Mouse (Mus musculus): ENCODE measurements around the gene Aprt. TPM values are rescaled to one million over a fixed set of nuclear protein-coding genes. Genes with fewer than 3 reads are reported as not detected.

Aprt gene
- total and polyA plus RNA-seq, 3 experiments: 239 to 287 TPM; not detected in 1

- no peak overlapping the region for H3K4me3 ChIP-seq (ENCODE audit: control insufficient read depth in 1 of 2, insufficient read depth in 1 of 2, low read depth in 2 of 2, low read length in 2 of 2)
- DNase-seq (ENCODE audit: low read depth, low spot score): peak; percentile 69
These were observed 42.1 kb upstream of the Aprt start for GRCm38 (mm10) chr8:122618660-122619378.

GRCm38 (mm10) chr8:122617947-122618546, 41.3 kb upstream of the Aprt start:
- Histone ChIP-seq H3K4me1 (ENCODE audit: control insufficient read depth in 1 of 2, insufficient read depth in 2 of 2, low read length in 2 of 2) (peaks cover 8 to 12% of the 10 kb centered on the region in 2 experiments), H3K9ac (ENCODE audit: control insufficient read depth, low read depth, low read length, poor library complexity, severe bottlenecking) (no peak overlapping the region), H3K9me3 (replicated peaks; ENCODE audit: insufficient read depth, low read length) (no peaks in the 10 kb centered on the region), H3K4me3 (ENCODE audit: control insufficient read depth in 1 of 2, insufficient read depth in 1 of 2, low read depth in 2 of 2, low read length in 2 of 2) (no peak overlapping the region), H3K27ac (ENCODE audit: control insufficient read depth, low read depth, low read length) (no peak overlapping the region), H3K79me2 (ENCODE audit: control insufficient read depth, insufficient read depth, low read length, poor library complexity) (no peaks in the 10 kb centered on the region), H3K36me3 (ENCODE audit: control insufficient read depth in 1 of 2, insufficient read depth in 2 of 2, low read length in 2 of 2) (no peaks in the 10 kb centered on the region; a peak in 1 of 4 replicates), H3K27me3 (ENCODE audit: control insufficient read depth in 1 of 2, insufficient read depth in 2 of 2, low read length in 2 of 2) (no peaks in the 10 kb centered on the region)
- TF ChIP-seq USF2 (IDR thresholded peaks at IDR 0.05; ENCODE audit: borderline replicate concordance in 1 of 2, insufficient read depth in 1 of 2, low read depth in 1 of 2, low read length in 2 of 2) (no peak), TCF12 (IDR thresholded peaks at IDR 0.05; ENCODE audit: low read depth, low read length) (0 out of 2 replicates have a peak, but pooled peaks have one; percentile 5), RCOR1 (IDR thresholded peaks at IDR 0.05; ENCODE audit: low read depth, low read length) (no peak), CTCF (IDR thresholded peaks at IDR 0.05 in 2 of 3, conservative IDR thresholded peaks at IDR 0.05 in 1 of 3; ENCODE audit: control insufficient read depth in 1 of 3, insufficient read depth in 1 of 3, low read depth in 2 of 3, low read length in 3 of 3, poor library complexity in 1 of 3, severe bottlenecking in 1 of 3) (peak; percentile 39 to 88 (median 74)), RAD21 (IDR thresholded peaks at IDR 0.05; ENCODE audit: low read depth, low read length) (peak; percentile 81), SIN3A (IDR thresholded peaks at IDR 0.05; ENCODE audit: low read length) (0 out of 2 replicates have a peak, but pooled peaks have one; percentile 25), NRF1 (IDR thresholded peaks at IDR 0.05; ENCODE audit: insufficient read depth, low read depth, low read length, poor library complexity, severe bottlenecking) (no peak), NELFE (IDR thresholded peaks at IDR 0.05; ENCODE audit: low read depth, low read length) (0 out of 2 replicates have a peak, but pooled peaks have one; percentile 20), MYC (IDR thresholded peaks at IDR 0.05; ENCODE audit: low read depth, low read length) (no peak), USF1 (IDR thresholded peaks at IDR 0.05; ENCODE audit: low read depth, low read length) (no peak), MAZ (IDR thresholded peaks at IDR 0.05; ENCODE audit: low read depth, low read length) (peak; percentile 69; the same call in 1 of the 2 replicates), SMC3 (IDR thresholded peaks at IDR 0.05; ENCODE audit: low read depth, low read length) (peak; percentile 90), HCFC1 (IDR thresholded peaks at IDR 0.05; ENCODE audit: low read depth, low read length) (no peak), GABPA (IDR thresholded peaks at IDR 0.05; ENCODE audit: low read depth, low read length) (no peak), POLR2AphosphoS2 (IDR thresholded peaks at IDR 0.05; ENCODE audit: low read length) (no peak), ZNF384 (IDR thresholded peaks at IDR 0.05; ENCODE audit: low read depth, low read length) (peak; percentile 94), TBP (IDR thresholded peaks at IDR 0.05; ENCODE audit: low read depth, low read length) (no peak), E2F4 (IDR thresholded peaks at IDR 0.05; ENCODE audit: borderline replicate concordance, low read depth, low read length) (no peak), ZMIZ1 (IDR thresholded peaks at IDR 0.05; ENCODE audit: low read depth, low read length) (no peak), CHD1 (IDR thresholded peaks at IDR 0.05; ENCODE audit: low read depth, low read length) (no peak), KAT2A (conservative IDR thresholded peaks at IDR 0.05; ENCODE audit: low read depth, low read length) (no peak), TAL1 (IDR thresholded peaks at IDR 0.05; ENCODE audit: low read length) (no peak), ZC3H11A (IDR thresholded peaks at IDR 0.05; ENCODE audit: low read depth, low read length) (peak; percentile 92), BHLHE40 (IDR thresholded peaks at IDR 0.05; ENCODE audit: borderline replicate concordance, low read depth, low read length) (no peak), POLR2AphosphoS5 (IDR thresholded peaks at IDR 0.05; ENCODE audit: borderline replicate concordance, low read depth, low read length) (no peak)
- DNase-seq (ENCODE audit: low read depth, low spot score): peak; percentile 75

More at GRCm38 (mm10) chr8:122618660-122619378, 42.1 kb upstream of the Aprt start:
- Histone ChIP-seq H3K27ac (ENCODE audit: control insufficient read depth, low read depth, low read length) (no peak overlapping the region), H3K4me1 (ENCODE audit: control insufficient read depth in 1 of 2, insufficient read depth in 2 of 2, low read length in 2 of 2) (peaks cover 8 to 12% of the 10 kb centered on the region in 2 experiments), H3K36me3 (ENCODE audit: control insufficient read depth in 1 of 2, insufficient read depth in 2 of 2, low read length in 2 of 2) (no peaks in the 10 kb centered on the region; a peak in 1 of 4 replicates), H3K9me3 (replicated peaks; ENCODE audit: insufficient read depth, low read length) (no peaks in the 10 kb centered on the region), H3K27me3 (ENCODE audit: control insufficient read depth in 1 of 2, insufficient read depth in 2 of 2, low read length in 2 of 2) (no peaks in the 10 kb centered on the region), H3K79me2 (ENCODE audit: control insufficient read depth, insufficient read depth, low read length, poor library complexity) (no peaks in the 10 kb centered on the region), H3K9ac (ENCODE audit: control insufficient read depth, low read depth, low read length, poor library complexity, severe bottlenecking) (no peak overlapping the region)
- peak; percentile 38 to 39; a peak in 2 of 4 replicates for TF ChIP-seq EP300 (IDR thresholded peaks at IDR 0.05; ENCODE audit: low read depth in 1 of 2, low read length in 2 of 2)
- TF ChIP-seq GATA1 (IDR thresholded peaks at IDR 0.05; ENCODE audit: low read depth, low read length): peak; percentile 38; the same call in 1 of the 2 replicates
- no peak for TF ChIP-seq MAZ (IDR thresholded peaks at IDR 0.05; ENCODE audit: low read depth, low read length)
- TF ChIP-seq TCF12 (IDR thresholded peaks at IDR 0.05; ENCODE audit: low read depth, low read length): peak; percentile 61
- peak; percentile 80 for TF ChIP-seq TAL1 (IDR thresholded peaks at IDR 0.05; ENCODE audit: low read length)

Data from MEL (cell line).